Mouse (Mus musculus): ENCODE results near the gene Syngr4.

DNA sequence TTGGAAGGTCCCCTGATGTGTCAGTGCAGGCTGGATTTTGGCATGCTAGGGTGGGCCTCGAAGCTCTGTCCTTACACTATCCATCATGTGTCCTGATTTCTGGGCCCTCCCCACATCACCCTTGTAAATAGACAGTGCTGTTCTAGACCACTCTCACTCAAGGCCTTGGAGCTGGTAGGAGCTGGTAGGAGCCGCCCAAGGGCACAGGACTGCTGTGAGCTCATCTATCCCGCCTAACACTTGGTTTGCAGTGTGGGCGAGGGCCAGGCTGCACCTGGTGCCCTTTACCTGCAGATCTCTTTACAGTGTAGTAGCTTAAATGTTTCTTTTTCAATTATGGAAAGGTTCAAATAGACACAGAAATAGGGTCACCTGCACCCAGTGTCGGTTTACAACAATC is 18.5 kb upstream of the Syngr4 start:
- TF ChIP-seq POLR2A (IDR thresholded peaks at IDR 0.05; ENCODE audit: insufficient read length, low read depth) (no peak), E2F4 (IDR thresholded peaks at IDR 0.05; ENCODE audit: insufficient read depth) (no peak), MYOD1 (IDR thresholded peaks at IDR 0.05; ENCODE audit: control insufficient read depth in 1 of 3, insufficient read length in 2 of 3, low read depth in 2 of 3) (no peak), REST (IDR thresholded peaks at IDR 0.05; ENCODE audit: insufficient read depth, insufficient read length) (no peak), TCF12 (IDR thresholded peaks at IDR 0.05; ENCODE audit: insufficient read depth, poor library complexity, severe bottlenecking) (no peak), POLR2AphosphoS2 (IDR thresholded peaks at IDR 0.05; ENCODE audit: insufficient read length, low read depth) (no peak), USF1 (IDR thresholded peaks at IDR 0.05; ENCODE audit: low read depth) (no peak), CEBPB (IDR thresholded peaks at IDR 0.05; ENCODE audit: insufficient read depth, poor library complexity, severe bottlenecking) (no peak), SRF (IDR thresholded peaks at IDR 0.05; ENCODE audit: control insufficient read depth, insufficient read length, low read depth) (no peak)
